Mouse (Mus musculus): Measurements from ENCODE around the gene Capn7. TPM values are rescaled to one million over a fixed set of nuclear protein-coding genes. Genes with fewer than 3 reads are reported as not detected.

Gene Capn7
- total RNA-seq (2021), result 10 to 100 TPM; 31.0 to 32.0 TPM

GRCm38 (mm10) chr14:31336369-31337155 is at the start of gene Capn7:
Gene Capn7, plus strand, starts transcription at chr14:31336638.
- intact Hi-C loops (cut with DNase I), result loop anchor here (5.0 kb wide), 1 partner anchor 84 kb away; the partner anchor contains the start of genes Bap1 and Phf7
- peak; percentile 94 for DNase-seq (ENCODE audit: low spot score)

- DNase-seq (ENCODE audit: low spot score), result no peak
- intact Hi-C loops (cut with DNase I), result no loop called here
Measured at GRCm38 (mm10) chr14:31313192-31313591, 23.2 kb upstream of the Capn7 start.

DNA sequence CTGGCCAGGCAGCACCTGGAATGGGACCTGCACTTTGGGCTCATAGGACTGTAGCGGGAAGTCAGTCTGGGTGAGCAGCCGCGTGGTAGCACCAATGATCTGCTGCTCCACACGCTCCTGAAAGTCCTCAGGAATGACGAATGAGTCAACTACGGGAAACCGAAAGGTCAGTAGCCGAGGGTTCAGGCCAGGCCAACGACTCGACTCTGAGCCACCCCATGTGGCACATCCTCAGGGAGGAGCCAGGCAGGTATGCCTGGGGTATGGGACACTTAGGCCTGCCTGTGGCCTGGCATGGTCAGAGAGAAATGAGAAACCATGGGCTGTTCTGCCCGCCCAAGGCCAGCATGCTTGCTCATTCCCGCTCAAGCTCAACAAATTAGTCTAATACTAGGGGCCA is 19.8 kb upstream of the Capn7 start:
- DNase-seq (ENCODE audit: low spot score), result no peak
- intact Hi-C loops (cut with DNase I), result no loop called here

DNA sequence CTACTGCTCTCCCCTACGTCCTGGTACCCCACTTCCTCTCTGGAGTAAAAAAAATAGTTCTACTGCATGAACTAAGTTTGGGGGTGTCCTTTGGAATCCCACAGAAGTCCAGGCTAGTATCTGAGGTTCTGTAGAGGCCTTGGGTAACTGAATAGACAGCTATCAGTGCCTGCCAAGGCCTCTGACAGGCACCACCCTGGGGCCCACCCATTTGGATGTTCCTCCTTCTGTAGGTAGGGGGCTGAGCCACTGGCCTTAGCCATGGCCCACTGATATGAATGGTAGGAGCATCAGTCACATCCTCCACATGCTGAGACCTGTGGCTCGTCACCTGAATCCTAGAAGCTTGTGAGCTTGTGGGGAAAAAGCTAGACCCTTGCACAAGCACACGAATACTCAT is 18.7 kb upstream of the Capn7 start:
- DNase-seq (ENCODE audit: low spot score), result no peak
- intact Hi-C loops (cut with DNase I), result no loop called here

DNA sequence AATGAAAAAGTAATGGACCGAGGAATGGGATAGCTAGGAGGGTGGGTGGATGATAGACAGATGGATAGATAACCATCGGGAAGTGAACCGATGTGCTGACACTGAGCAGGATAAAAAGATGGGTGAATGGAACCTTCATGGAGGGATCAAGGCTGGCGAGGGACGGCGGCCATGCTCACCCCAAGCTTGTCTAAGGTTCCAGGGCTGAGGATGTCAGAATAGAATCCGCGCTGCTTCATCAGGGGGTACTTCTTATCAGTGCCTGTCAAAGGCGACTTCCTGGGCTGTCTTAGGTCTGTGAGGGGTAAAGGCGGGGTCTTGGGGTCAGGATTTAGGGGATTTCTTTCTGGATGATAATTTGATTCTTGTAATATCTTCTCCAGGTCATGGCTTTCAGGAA is 16.9 kb upstream of the Capn7 start:
- no peak for DNase-seq (ENCODE audit: low spot score)
- intact Hi-C loops (cut with DNase I), result no loop called here

DNA sequence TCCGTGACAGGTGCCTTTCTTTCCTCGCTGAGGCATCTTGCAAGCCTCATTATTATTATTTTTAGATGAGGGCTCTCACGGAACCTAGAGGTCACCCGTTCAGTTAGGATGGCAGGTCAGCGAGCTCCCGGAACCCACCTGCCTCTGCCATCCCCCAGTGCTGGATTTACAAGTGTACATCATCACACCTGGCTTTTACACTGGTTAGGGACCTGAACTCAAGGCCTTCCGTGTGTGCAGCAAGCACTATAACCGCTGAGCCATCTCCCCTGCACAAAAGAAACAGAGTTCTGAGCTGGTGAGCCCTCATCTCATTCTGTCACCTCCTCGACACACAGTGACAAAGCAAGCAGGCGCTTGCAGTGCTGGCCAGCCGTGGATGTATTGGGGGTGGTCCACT is 15.3 kb upstream of the Capn7 start:
- intact Hi-C loops (cut with DNase I), result no loop called here
- DNase-seq (ENCODE audit: low spot score), result no peak

DNA sequence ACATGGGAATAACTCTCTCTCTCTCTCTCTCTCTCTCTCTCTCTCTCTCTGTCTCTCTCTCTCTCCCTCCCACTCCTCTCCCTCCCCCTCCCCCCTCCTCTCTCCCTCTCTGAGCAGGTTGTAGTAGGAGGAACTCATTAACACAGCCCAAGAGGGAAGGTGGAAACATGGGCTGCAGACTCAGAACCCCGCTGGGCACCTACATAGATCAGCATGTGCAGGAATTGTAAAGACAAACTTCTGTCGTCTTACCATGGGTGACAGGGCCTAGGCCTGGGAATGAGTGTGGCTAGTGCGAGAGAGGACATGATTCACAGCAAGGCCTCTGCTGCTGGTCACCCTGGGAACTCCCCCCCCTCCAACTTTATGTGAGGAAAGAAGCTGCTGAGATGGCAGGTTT is 14.2 kb upstream of the Capn7 start:
- DNase-seq (ENCODE audit: low spot score), result no peak
- intact Hi-C loops (cut with DNase I), result no loop called here

DNA sequence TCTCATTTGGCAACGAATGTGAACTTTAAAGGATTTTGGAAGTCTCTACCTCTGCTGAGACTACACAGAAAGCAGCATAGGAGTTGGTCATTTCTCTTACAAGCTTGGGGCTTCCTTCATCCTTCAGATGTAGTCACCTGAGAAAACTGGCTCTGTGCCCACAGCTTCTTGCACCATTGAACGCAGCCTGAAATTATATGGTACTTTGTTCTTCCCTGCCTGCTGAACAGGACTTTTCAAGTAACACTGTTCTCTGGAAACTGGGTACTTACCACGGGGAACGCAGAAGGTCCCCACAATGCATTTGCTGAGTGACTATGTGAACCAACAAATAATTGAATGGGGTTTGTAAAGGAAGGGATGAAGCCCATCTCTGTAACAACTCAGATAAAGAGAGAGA is 13.2 kb upstream of the Capn7 start:
- no peak for DNase-seq (ENCODE audit: low spot score)
- intact Hi-C loops (cut with DNase I), result no loop called here

- intact Hi-C loops (cut with DNase I), result loop anchor here (2.0 kb wide), 1 partner anchor 51 kb away; no protein-coding TSS in a partner anchor
- peak; percentile 19 for DNase-seq (ENCODE audit: low spot score)
Measured at GRCm38 (mm10) chr14:31323849-31324792, 12.3 kb upstream of the Capn7 start, which contains the start of gene Dnah1. Gene Dnah1, minus strand, starts transcription at chr14:31323896.

DNA sequence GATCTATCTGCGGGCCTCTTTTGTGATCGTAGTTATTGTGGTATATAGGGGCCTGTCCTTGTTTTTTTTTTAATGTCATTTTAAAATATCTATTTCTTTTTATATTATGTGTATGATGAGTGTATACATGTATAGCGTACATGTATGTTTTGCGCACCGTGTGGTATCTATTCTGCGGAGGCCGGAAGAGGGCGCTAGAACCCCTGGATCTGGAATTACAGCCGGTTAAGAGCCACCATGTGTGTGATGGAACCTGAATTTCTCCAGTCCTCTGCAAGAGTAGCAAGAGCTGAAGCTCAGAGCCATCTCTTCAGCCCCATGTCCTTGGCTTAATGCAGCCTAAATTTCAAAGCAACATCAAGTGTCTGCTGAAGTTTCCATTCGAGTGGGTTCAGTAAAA is 11.6 kb upstream of the Capn7 start:
- intact Hi-C loops (cut with DNase I), result loop anchor here (2.0 kb wide), 1 partner anchor 52 kb away; no protein-coding TSS in a partner anchor
- DNase-seq (ENCODE audit: low spot score), result no peak

GRCm38 (mm10) chr14:31325551-31325950 is 10.9 kb upstream of the Capn7 start:
- intact Hi-C loops (cut with DNase I), result loop anchor here (2.0 kb wide), 1 partner anchor 53 kb away; no protein-coding TSS in a partner anchor
- no peak for DNase-seq (ENCODE audit: low spot score)

GRCm38 (mm10) chr14:31326770-31327169 is 9.7 kb upstream of the Capn7 start:
- intact Hi-C loops (cut with DNase I), result no loop called here
- DNase-seq (ENCODE audit: low spot score), result no peak

DNA sequence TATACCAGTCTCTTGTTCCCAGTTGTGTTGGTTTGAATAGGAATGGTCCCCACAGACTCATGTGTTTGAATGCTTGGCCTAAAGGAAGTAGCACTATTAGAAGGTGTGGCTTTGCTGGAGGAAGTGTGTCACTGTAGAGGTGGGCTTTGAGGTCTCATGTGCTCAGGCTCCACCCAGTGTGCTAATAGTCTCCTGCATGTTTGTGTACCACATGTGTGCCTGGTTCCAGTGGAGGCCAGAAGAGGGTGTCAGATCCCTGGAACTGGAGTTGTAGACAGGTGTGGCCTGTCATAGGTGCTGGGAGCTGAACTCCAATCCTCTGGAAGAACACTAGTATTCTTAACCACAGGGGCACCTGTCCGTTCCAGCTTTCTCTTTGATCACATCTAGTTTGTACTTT is 9.2 kb upstream of the Capn7 start:
- no peak for DNase-seq (ENCODE audit: low spot score)
- intact Hi-C loops (cut with DNase I), result no loop called here

- intact Hi-C loops (cut with DNase I), result no loop called here
- DNase-seq (ENCODE audit: low spot score), result no peak
Measured at GRCm38 (mm10) chr14:31327681-31328080, 8.8 kb upstream of the Capn7 start.

- DNase-seq (ENCODE audit: low spot score), result no peak
- intact Hi-C loops (cut with DNase I), result no loop called here
Measured at GRCm38 (mm10) chr14:31329741-31330140, 6.7 kb upstream of the Capn7 start.

GRCm38 (mm10) chr14:31330957-31331356 is 5.5 kb upstream of the Capn7 start:
- intact Hi-C loops (cut with DNase I), result no loop called here
- DNase-seq (ENCODE audit: low spot score), result no peak

DNA sequence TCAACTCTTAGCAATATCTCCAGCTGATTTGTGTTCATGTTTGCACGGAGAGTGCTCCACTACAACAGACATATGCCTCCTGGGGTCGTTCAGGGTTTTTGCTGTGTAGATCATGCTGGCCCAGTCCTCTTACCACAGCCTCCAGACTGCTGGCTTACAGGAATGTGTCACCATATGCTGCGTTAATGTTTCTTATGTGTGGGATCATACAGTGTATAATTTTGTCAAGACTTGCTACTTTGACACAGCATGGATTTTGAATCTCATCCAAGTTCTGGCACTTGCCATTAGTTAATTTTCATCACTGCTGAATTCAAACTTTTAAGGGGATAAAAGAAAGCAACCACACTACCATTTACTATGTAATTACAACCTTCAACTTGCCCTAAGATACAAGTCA is 673 bp upstream of the Capn7 start:
- DNase-seq (ENCODE audit: low spot score), result no peak
- intact Hi-C loops (cut with DNase I), result loop anchor here (5.0 kb wide), 1 partner anchor 83 kb away; the partner anchor contains the start of genes Bap1 and Phf7

DNA sequence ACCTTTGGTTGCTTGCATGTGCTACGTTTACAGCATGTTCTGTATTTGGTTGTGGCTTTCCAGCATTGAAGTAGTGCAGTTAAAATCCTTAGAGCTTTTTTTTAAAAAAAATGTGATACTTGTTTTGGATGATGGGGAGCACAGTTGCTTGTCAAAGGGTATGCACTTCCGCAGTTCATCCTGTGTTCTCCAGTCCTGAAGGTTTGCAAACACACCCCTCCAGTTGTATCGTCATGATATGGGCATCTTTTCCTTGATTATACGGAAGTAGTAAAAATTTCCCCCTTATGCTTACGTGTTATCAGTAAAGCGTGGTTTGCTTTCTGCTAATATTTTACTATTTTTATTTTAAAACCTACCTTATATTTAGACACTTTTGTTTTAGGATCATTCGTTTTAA is 968 bp downstream of the Capn7 start:
- no peak for DNase-seq (ENCODE audit: low spot score)
- intact Hi-C loops (cut with DNase I), result loop anchor here (5.0 kb wide), 1 partner anchor 85 kb away; the partner anchor contains the start of genes Bap1 and Phf7

DNA sequence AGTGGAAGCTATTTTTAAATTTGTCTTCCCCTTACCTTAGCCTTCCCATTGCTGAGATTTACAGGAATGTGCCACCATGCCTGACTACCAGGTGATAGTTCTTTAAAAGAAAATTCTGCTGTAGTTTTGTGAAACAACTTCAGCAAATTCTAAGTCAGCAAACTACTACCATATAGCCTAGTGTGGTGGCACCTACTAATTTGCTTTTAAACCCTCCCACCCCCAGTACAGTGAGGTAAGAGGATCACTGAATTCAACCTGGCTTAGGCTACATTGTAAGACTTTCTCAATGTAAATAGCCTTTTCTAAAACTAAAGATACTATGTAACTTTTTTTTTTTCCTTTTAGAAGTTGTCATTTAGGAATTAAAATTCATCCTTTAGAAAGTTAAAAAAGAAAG is 1.5 kb downstream of the Capn7 start:
- no peak for DNase-seq (ENCODE audit: low spot score)
- intact Hi-C loops (cut with DNase I), result loop anchor here (5.0 kb wide), 1 partner anchor 86 kb away; the partner anchor contains the start of genes Bap1 and Phf7

GRCm38 (mm10) chr14:31343241-31343640 is 6.8 kb downstream of the Capn7 start:
- DNase-seq (ENCODE audit: low spot score), result no peak
- intact Hi-C loops (cut with DNase I), result no loop called here
